Mouse (Mus musculus): ENCODE data around the gene Kcnq4.

GRCm38 (mm10) chr4:120730146-120730545, 18.3 kb downstream of the Kcnq4 start:
- TF ChIP-seq CHD2 (IDR thresholded peaks at IDR 0.05; ENCODE audit: low read depth, low read length), result no peak
- no peak for TF ChIP-seq ZNF384 (IDR thresholded peaks at IDR 0.05; ENCODE audit: low read depth, low read length)
- no peak for TF ChIP-seq MAFK (IDR thresholded peaks at IDR 0.05; ENCODE audit: insufficient read depth, low read depth, low read length)

Data from ES-E14 (cell line).